Mouse (Mus musculus) megakaryocyte-erythroid progenitor cell, adult 5 weeks (primary cell): ENCODE measurements around the gene Rybp. TPM values are rescaled to one million over a fixed set of nuclear protein-coding genes. Genes with fewer than 3 reads are reported as not detected.

Experiments
- polyA plus RNA-seq: library from polyadenylated mRNA; stranded (reverse); fragments of >175 nt; gene quantifications from 2 replicates; pipeline ENCODE4 v1.2.3, GENCODE M21; 2012

Gene Rybp
- 8.8 and 9.5 TPM in 2 replicates for polyA plus RNA-seq

DNA sequence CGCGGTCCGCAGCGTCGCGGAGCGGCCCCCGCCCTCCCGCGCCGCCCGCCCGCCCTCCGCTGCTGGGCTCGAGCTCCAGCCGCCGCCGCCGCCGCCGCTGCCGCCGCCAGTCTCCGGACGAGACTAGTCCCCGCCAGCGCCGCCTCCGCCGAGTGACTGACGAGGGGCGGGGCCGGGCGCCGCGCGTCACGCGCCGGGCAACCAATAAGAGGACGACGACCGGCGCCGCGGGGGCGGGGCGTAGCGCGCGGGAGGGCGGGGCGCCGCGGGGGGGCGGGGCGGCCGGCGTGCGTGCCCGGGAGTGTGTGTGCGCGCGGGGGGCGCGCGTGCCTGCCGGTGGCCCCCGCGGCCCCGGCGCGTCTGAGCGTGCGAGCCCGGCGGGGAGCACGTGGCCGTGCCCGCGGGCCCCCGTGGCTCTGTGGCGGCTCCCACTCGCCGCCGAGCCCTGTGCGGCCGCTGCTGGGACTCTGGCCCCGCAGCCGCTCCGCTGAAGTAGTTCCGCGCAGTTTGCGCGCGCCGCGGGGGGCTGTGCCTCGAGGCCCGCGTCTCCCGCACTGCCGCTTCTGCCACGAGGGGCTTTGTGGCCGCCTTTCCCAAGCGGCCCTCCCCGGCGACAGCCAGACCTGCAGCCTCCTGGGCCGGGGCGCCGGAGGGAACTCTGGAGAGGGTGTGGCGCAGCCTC, at the start of gene Rybp:
Gene Rybp (minus strand): TSS at position 152 of the 682 bp plus-strand sequence.

